Mouse (Mus musculus) forebrain, embryonic 15.5 days (tissue): ENCODE data around the gene Gm1673. TPM values are rescaled to one million over a fixed set of nuclear protein-coding genes. Genes with fewer than 3 reads are reported as not detected.

Experiments used
- ATAC-seq: fragments of 200-750 bp; cut with Nextera tagmentation; replicated peaks from 2 replicates; pipeline ENCODE4 v1.8.0; 2017; ENCODE audit warnings: mild to moderate bottlenecking, moderate TSS enrichment, moderate library complexity
- H3K27ac ChIP-seq: fragments of 300-500 bp; sonication (generic); replicated peaks from 2 replicates; pipeline ENCODE4 v1.5.1; 2015; ENCODE audit warnings: mild to moderate bottlenecking, inconsistent platforms
- H3K27me3 ChIP-seq: fragments of 300-500 bp; sonication (generic); 2 replicates; pipeline ENCODE4 v1.6.1; 2015; ENCODE audit warnings: inconsistent platforms
- H3K36me3 ChIP-seq: fragments of 300-500 bp; sonication (generic); 2 replicates; pipeline ENCODE4 v1.6.1; 2015; ENCODE audit warnings: mild to moderate bottlenecking, inconsistent platforms
- H3K4me1 ChIP-seq: fragments of 300-500 bp; sonication (generic); 2 replicates; pipeline ENCODE4 v1.6.1; 2015; ENCODE audit warnings: inconsistent platforms
- H3K4me2 ChIP-seq: fragments of 300-500 bp; sonication (generic); replicated peaks from 2 replicates; pipeline ENCODE4 v1.6.1; 2015; ENCODE audit warnings: mild to moderate bottlenecking, inconsistent platforms
- H3K4me3 ChIP-seq: fragments of 300-500 bp; sonication (generic); 2 replicates; pipeline ENCODE4 v1.5.1; 2015; ENCODE audit warnings: mild to moderate bottlenecking, inconsistent platforms
- H3K9ac ChIP-seq: fragments of 300-500 bp; sonication (generic); replicated peaks from 2 replicates; pipeline ENCODE4 v1.6.1; 2015; ENCODE audit warnings: mild to moderate bottlenecking, inconsistent platforms
- H3K9me3 ChIP-seq: fragments of 300-500 bp; sonication (generic); 2 replicates; pipeline ENCODE4 v1.6.1; 2016; ENCODE audit warnings: inconsistent platforms
- WGBS: fragments of 180-500 bp; shearing (Covaris S2); methylation state at CpG from one replicate; pipeline ENCODE4 v1.1.7; 2015; ENCODE audit warnings: mixed read lengths; 5-methylcytosine and 5-hydroxymethylcytosine counted together
- polyA plus RNA-seq: library from polyadenylated mRNA; unstranded; fragments of >200 nt; fragmentation: Nextera tagmentation; extraction: Ambion mirVana; gene quantifications from 2 replicates; pipeline ENCODE4 v1.2.1, GENCODE M21; 2015

Gene Gm1673
- polyA plus RNA-seq, 1 experiment from 2014 or later, result 544 TPM

DNA sequence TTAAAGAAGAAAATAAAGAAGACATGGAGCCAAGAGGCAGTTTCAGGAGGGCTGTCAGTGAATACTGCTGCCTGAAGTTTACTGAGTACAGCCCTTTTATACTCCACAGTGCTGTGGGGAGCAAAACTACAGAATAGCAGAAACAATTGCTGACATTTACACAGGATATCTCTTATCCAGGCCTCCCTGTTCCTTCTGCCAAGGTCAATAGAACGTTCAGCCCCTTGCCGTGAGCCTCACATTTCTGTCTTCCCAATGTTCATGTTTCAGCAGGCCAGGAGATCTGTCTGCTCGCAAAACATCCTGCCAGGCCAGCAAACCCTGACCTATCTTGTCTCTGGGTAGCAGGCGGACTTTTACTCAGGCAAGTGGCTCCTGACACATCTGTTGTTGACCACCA, 23.9 kb upstream of the Gm1673 start:
- 80% methylated on average over 4 of the region's 4 CpGs for whole genome bisulfite sequencing
- Histone ChIP-seq H3K27ac (no peak overlapping the region), H3K9me3 (no peaks in the 10 kb centered on the region), H3K36me3 (no peaks in the 10 kb centered on the region), H3K27me3 (no peaks in the 10 kb centered on the region), H3K4me1 (no peaks in the 10 kb centered on the region), H3K4me2 (no peak overlapping the region), H3K9ac (no peak overlapping the region), H3K4me3 (no peak overlapping the region)
- ATAC-seq, result no peak

DNA sequence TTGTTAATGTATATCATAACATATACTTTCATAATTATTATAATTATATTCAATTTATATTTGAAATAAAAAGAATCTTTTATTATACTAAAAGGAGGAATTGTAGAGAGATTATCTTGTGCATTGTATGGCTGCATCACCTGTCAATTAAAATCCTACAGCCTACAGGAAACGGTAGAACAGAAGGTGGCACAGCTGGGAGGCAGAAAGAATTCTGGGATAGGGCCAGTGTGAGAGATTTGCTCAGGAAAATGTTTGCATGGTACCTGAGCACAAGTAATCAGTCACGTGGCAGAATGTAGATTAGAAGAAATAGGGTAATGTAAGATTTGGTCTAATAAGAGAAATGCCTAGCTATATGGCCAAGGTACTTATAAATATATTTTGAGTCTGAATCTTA, 8.5 kb upstream of the Gm1673 start:
- whole genome bisulfite sequencing, result 40% methylated on average over 2 of the region's 2 CpGs
- H3K27ac ChIP-seq, result no peak overlapping the region
- H3K27me3 ChIP-seq, result no peaks in the 10 kb centered on the region
- H3K9ac ChIP-seq, result no peak overlapping the region
- H3K9me3 ChIP-seq, result no peaks in the 10 kb centered on the region
- no peaks in the 10 kb centered on the region for H3K36me3 ChIP-seq
- no peak for ATAC-seq
- no peaks in the 10 kb centered on the region for H3K4me1 ChIP-seq
- no peak overlapping the region for H3K4me3 ChIP-seq
- no peak overlapping the region for H3K4me2 ChIP-seq

DNA sequence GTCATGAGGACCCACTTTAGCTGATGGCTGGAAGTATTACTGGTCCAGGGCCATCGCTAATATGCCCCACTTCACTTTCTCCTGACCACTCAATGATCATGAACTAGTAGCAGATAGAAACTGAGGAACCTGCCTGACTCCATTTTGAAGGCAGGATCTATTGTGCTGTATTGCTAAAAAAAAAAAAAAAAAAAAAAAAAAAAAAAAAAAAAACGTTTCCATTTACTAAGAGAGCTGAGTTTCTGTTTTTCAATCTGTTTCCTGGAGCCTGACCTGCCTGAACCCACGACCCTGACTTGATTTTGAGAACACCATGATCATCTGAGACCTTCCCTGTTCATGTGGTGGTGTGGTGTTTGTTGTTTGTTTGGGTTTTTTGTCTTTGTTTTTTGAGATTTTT, 7.0 kb upstream of the Gm1673 start:
- H3K27ac ChIP-seq, result no peak overlapping the region
- H3K4me3 ChIP-seq, result no peak overlapping the region
- H3K4me1 ChIP-seq, result no peaks in the 10 kb centered on the region
- WGBS, result 33% methylated on average over 3 of the region's 3 CpGs
- no peaks in the 10 kb centered on the region for H3K9me3 ChIP-seq
- no peak overlapping the region for H3K9ac ChIP-seq
- no peak overlapping the region for H3K4me2 ChIP-seq
- H3K36me3 ChIP-seq, result no peaks in the 10 kb centered on the region
- no peaks in the 10 kb centered on the region for H3K27me3 ChIP-seq
- no peak for ATAC-seq

- peak overlapping the region; percentile 64 for H3K4me2 ChIP-seq
- ATAC-seq, result peak; percentile 52; the same call in 1 of the 2 replicates
- WGBS, result 3% methylated on average over 26 of the region's 26 CpGs
- H3K9me3 ChIP-seq, result no peaks in the 10 kb centered on the region
- peak overlapping the region; percentile 96 for H3K9ac ChIP-seq
- peaks cover 38% of the 10 kb centered on the region for H3K4me1 ChIP-seq
- H3K27ac ChIP-seq, result peak overlapping the region; percentile 83
- H3K36me3 ChIP-seq, result 0 out of 2 replicates have a peak, but pooled peaks cover 6% of the 10 kb centered on the region
- H3K4me3 ChIP-seq, result peak overlapping the region; percentile 94
- no peaks in the 10 kb centered on the region for H3K27me3 ChIP-seq
Measured at GRCm38 (mm10) chr5:33982731-33983259, 438 bp upstream of the Gm1673 start.

- 30% methylated on average over 28 of the region's 28 CpGs for WGBS
- Histone ChIP-seq H3K27ac (peak overlapping the region; percentile 96), H3K9me3 (no peaks in the 10 kb centered on the region), H3K9ac (peak overlapping the region; percentile 91), H3K4me3 (peak overlapping the region; percentile 89), H3K27me3 (no peaks in the 10 kb centered on the region), H3K36me3 (no peaks in the 10 kb centered on the region), H3K4me1 (peaks cover 36% of the 10 kb centered on the region), H3K4me2 (peak overlapping the region; percentile 79)
- no peak; the same call in 1 of the 2 replicates for ATAC-seq
Measured at GRCm38 (mm10) chr5:33994671-33995625, 11.7 kb downstream of the Gm1673 start.

GRCm38 (mm10) chr5:33995843-33996693, 12.8 kb downstream of the Gm1673 start, which contains the start of gene Nat8l:
TSS of gene Nat8l (plus strand) at chr5:33995984.
- peak within 1 kb of the TSS; percentile 91 for H3K9ac ChIP-seq
- H3K9me3 ChIP-seq, result no peaks in the 10 kb centered on the region
- H3K4me2 ChIP-seq, result peak within 1 kb of the TSS; percentile 79
- under 1% methylated on average over 90 of the region's 90 CpGs for WGBS
- peak; percentile 86 for ATAC-seq
- H3K4me1 ChIP-seq, result peaks cover 39% of the 10 kb centered on the region
- H3K36me3 ChIP-seq, result peaks cover 2% of the 10 kb centered on the region; the same call in 1 of the 2 replicates
- H3K4me3 ChIP-seq, result peak within 1 kb of the TSS; percentile 89
- H3K27me3 ChIP-seq, result no peaks in the 10 kb centered on the region
- peak within 1 kb of the TSS; percentile 96 for H3K27ac ChIP-seq

GRCm38 (mm10) chr5:33996694-33997045, 13.4 kb downstream of the Gm1673 start:
- no peak for ATAC-seq
- WGBS, result under 1% methylated on average over 51 of the region's 55 CpGs

GRCm38 (mm10) chr5:33997051-33997741, 14.0 kb downstream of the Gm1673 start:
- 0% methylated on average over 77 of the region's 80 CpGs for WGBS
- H3K4me1 ChIP-seq, result peaks cover 40% of the 10 kb centered on the region
- peaks cover 7% of the 10 kb centered on the region; the same call in 1 of the 2 replicates for H3K36me3 ChIP-seq
- peak overlapping the region; percentile 91 for H3K9ac ChIP-seq
- no peaks in the 10 kb centered on the region for H3K27me3 ChIP-seq
- H3K4me2 ChIP-seq, result peak overlapping the region; percentile 79
- peak overlapping the region; percentile 89 for H3K4me3 ChIP-seq
- ATAC-seq, result peak; percentile 35
- H3K27ac ChIP-seq, result peak overlapping the region; percentile 96
- H3K9me3 ChIP-seq, result no peaks in the 10 kb centered on the region

More at GRCm38 (mm10) chr5:33996694-33997045, 13.4 kb downstream of the Gm1673 start:
- Histone ChIP-seq H3K4me3 (peak overlapping the region; percentile 89), H3K27me3 (no peaks in the 10 kb centered on the region), H3K9ac (peak overlapping the region; percentile 91), H3K36me3 (peaks cover 7% of the 10 kb centered on the region; the same call in 1 of the 2 replicates), H3K27ac (peak overlapping the region; percentile 96), H3K4me1 (peaks cover 39% of the 10 kb centered on the region), H3K4me2 (peak overlapping the region; percentile 79), H3K9me3 (no peaks in the 10 kb centered on the region)

- H3K27me3 ChIP-seq, result no peaks in the 10 kb centered on the region
- no peak overlapping the region for H3K27ac ChIP-seq
- no peak for ATAC-seq
- 72% methylated on average over 20 of the region's 20 CpGs for WGBS
- H3K36me3 ChIP-seq, result peaks cover 7% of the 10 kb centered on the region; the same call in 1 of the 2 replicates
- peak overlapping the region; percentile 89 for H3K4me3 ChIP-seq
- peak overlapping the region; percentile 91 for H3K9ac ChIP-seq
- H3K4me2 ChIP-seq, result peak overlapping the region; percentile 79
- peaks cover 47% of the 10 kb centered on the region for H3K4me1 ChIP-seq
- H3K9me3 ChIP-seq, result no peaks in the 10 kb centered on the region
Measured at GRCm38 (mm10) chr5:33997829-33998504, 14.7 kb downstream of the Gm1673 start.

DNA sequence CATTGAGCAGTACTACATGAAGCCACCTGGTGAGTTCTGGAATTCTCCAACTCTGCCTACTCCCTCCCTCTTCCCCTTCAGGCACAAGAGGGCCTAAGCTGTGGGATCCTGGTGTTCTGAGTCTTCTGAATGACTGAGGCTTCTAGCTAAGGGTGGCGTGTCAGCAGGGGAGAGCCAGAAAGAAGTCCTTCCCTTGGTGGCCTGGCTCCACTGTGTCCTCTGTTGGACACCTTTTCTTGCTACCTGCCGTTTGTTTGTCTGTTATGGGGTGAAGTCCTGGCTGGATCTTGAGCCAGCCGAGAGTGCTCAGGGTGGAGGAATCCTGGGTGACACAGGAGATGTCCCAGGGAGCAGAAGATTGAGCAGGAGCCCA, 15.3 kb downstream of the Gm1673 start:
- 91% methylated on average over 3 of the region's 3 CpGs for WGBS
- peak overlapping the region; percentile 91; the same call in 1 of the 2 replicates for H3K9ac ChIP-seq

More for the DNA sequence above, 15.3 kb downstream of the Gm1673 start:
- peaks cover 53% of the 10 kb centered on the region for H3K4me1 ChIP-seq
- no peak for ATAC-seq
- peak overlapping the region; percentile 79 for H3K4me2 ChIP-seq
- peak overlapping the region; percentile 89 for H3K4me3 ChIP-seq
- H3K27ac ChIP-seq, result no peak overlapping the region
- H3K27me3 ChIP-seq, result no peaks in the 10 kb centered on the region
- no peaks in the 10 kb centered on the region for H3K9me3 ChIP-seq
- H3K36me3 ChIP-seq, result peaks cover 7% of the 10 kb centered on the region; the same call in 1 of the 2 replicates
